Mouse (Mus musculus) ES-E14 (cell line): ENCODE measurements around the gene Adsl.

Source experiments
- CHD2 ChIP-seq: IDR thresholded peaks from 2 replicates; pipeline ENCODE4 v1.6.1; 2014; ENCODE audit warnings: mild to moderate bottlenecking, low read depth, low read length, inconsistent platforms
- ZNF384 ChIP-seq: IDR thresholded peaks from 2 replicates; pipeline ENCODE4 v1.6.1; 2012; ENCODE audit warnings: low read depth, low read length, inconsistent platforms

- TF ChIP-seq ZNF384 (no peak), CHD2 (no peak)
Observed at GRCm38 (mm10) chr15:80974311-80974710, 26.0 kb downstream of the Adsl start.
